Mouse (Mus musculus) ES-Bruce4 (cell line): Measurements from ENCODE around the gene Ubr1. TPM values are rescaled to one million over a fixed set of nuclear protein-coding genes. Genes with fewer than 3 reads are reported as not detected.

ENCODE experiments used
- H3K27ac ChIP-seq: 2 replicates; pipeline ENCODE4 v1.5.1; 2012; ENCODE audit warnings: low read length, inconsistent platforms; ENCODE audit not compliant: insufficient read depth
- H3K27me3 ChIP-seq: 2 replicates; pipeline ENCODE4 v1.6.1; 2012; ENCODE audit warnings: mild to moderate bottlenecking, low read length, inconsistent platforms; ENCODE audit not compliant: control insufficient read depth, poor library complexity, insufficient read depth, severe bottlenecking
- H3K36me3 ChIP-seq: 2 replicates; pipeline ENCODE4 v1.6.1; 2012; ENCODE audit warnings: inconsistent platforms, mild to moderate bottlenecking, low read length, moderate library complexity; ENCODE audit not compliant: control insufficient read depth, poor library complexity, insufficient read depth, severe bottlenecking
- H3K4me1 ChIP-seq: one replicate; pipeline ENCODE4 v1.8.1; 2011; ENCODE audit warnings: low read length; ENCODE audit not compliant: control insufficient read depth, insufficient read depth
- H3K4me3 ChIP-seq: 2 replicates; pipeline ENCODE4 v1.5.1; 2011; ENCODE audit warnings: low read depth, mild to moderate bottlenecking, low read length
- H3K9ac ChIP-seq: 2 replicates; pipeline ENCODE4 v1.6.1; 2012; ENCODE audit warnings: low read depth, mild to moderate bottlenecking, inconsistent platforms; ENCODE audit not compliant: poor library complexity, severe bottlenecking
- H3K9me3 ChIP-seq: replicated peaks from 2 replicates; pipeline ENCODE4 v1.6.1; 2012; ENCODE audit warnings: mild to moderate bottlenecking, low read length, inconsistent platforms; ENCODE audit not compliant: control insufficient read depth, poor library complexity, insufficient read depth, severe bottlenecking
- CTCF ChIP-seq: IDR thresholded peaks from one replicate; pipeline ENCODE4 v1.8.1; 2011; ENCODE audit warnings: low read depth, low read length
- EP300 ChIP-seq: IDR thresholded peaks from 2 replicates; pipeline ENCODE4 v1.6.1; 2011; ENCODE audit warnings: low read depth, low read length; ENCODE audit not compliant: insufficient read depth
- POLR2A ChIP-seq: IDR thresholded peaks from one replicate; pipeline ENCODE4 v1.8.1; 2011; ENCODE audit warnings: low read length; ENCODE audit not compliant: insufficient read depth
- polyA plus RNA-seq: library from polyadenylated mRNA; stranded (reverse); fragments of >200 nt; gene quantifications from 2 replicates; pipeline ENCODE4 v1.2.4, GENCODE M21; 2011; ENCODE audit warnings: low read depth; ENCODE audit not compliant: missing spikeins, insufficient read depth, insufficient read length

The Ubr1 gene
- polyA plus RNA-seq, 1 experiment: 29.5 TPM

- no peaks in the 10 kb centered on the region for H3K4me1 ChIP-seq
- H3K9me3 ChIP-seq: no peaks in the 10 kb centered on the region
- H3K36me3 ChIP-seq: peaks cover 2% of the 10 kb centered on the region; the same call in 1 of the 2 replicates
- TF ChIP-seq CTCF (no peak), EP300 (no peak), POLR2A (no peak)
- no peaks in the 10 kb centered on the region for H3K27me3 ChIP-seq
- no peak overlapping the region for H3K9ac ChIP-seq
- no peak overlapping the region for H3K27ac ChIP-seq
- H3K4me3 ChIP-seq: no peak overlapping the region
Measured at GRCm38 (mm10) chr2:120858131-120858530, 112.4 kb downstream of the Ubr1 start.

GRCm38 (mm10) chr2:120853151-120853550 lies 117.4 kb downstream of the Ubr1 start:
- no peak overlapping the region for H3K4me3 ChIP-seq
- H3K27ac ChIP-seq: no peak overlapping the region
- TF ChIP-seq EP300 (no peak), POLR2A (no peak)
- no peak overlapping the region for H3K9ac ChIP-seq
- no peaks in the 10 kb centered on the region for H3K9me3 ChIP-seq
- no peaks in the 10 kb centered on the region for H3K27me3 ChIP-seq
- H3K36me3 ChIP-seq: no peaks in the 10 kb centered on the region
- H3K4me1 ChIP-seq: no peaks in the 10 kb centered on the region

GRCm38 (mm10) chr2:120852626-120853025 lies 117.9 kb downstream of the Ubr1 start:
- no peaks in the 10 kb centered on the region for H3K4me1 ChIP-seq
- H3K27me3 ChIP-seq: no peaks in the 10 kb centered on the region
- H3K9ac ChIP-seq: no peak overlapping the region
- TF ChIP-seq CTCF (no peak), EP300 (no peak), POLR2A (no peak)
- H3K9me3 ChIP-seq: no peaks in the 10 kb centered on the region
- no peaks in the 10 kb centered on the region for H3K36me3 ChIP-seq
- H3K27ac ChIP-seq: no peak overlapping the region
- H3K4me3 ChIP-seq: no peak overlapping the region

GRCm38 (mm10) chr2:120850424-120851082 lies 120.0 kb downstream of the Ubr1 start, which contains the start of gene Ttbk2:
Gene Ttbk2 (minus strand): TSS chr2:120850604.
- Histone ChIP-seq H3K9me3 (no peaks in the 10 kb centered on the region), H3K27ac (no peak within 1 kb of the TSS), H3K27me3 (no peaks in the 10 kb centered on the region), H3K36me3 (no peaks in the 10 kb centered on the region), H3K9ac (peak within 1 kb of the TSS; percentile 70), H3K4me3 (peak within 1 kb of the TSS; percentile 94), H3K4me1 (no peaks in the 10 kb centered on the region)
- TF ChIP-seq CTCF: no peak

DNA sequence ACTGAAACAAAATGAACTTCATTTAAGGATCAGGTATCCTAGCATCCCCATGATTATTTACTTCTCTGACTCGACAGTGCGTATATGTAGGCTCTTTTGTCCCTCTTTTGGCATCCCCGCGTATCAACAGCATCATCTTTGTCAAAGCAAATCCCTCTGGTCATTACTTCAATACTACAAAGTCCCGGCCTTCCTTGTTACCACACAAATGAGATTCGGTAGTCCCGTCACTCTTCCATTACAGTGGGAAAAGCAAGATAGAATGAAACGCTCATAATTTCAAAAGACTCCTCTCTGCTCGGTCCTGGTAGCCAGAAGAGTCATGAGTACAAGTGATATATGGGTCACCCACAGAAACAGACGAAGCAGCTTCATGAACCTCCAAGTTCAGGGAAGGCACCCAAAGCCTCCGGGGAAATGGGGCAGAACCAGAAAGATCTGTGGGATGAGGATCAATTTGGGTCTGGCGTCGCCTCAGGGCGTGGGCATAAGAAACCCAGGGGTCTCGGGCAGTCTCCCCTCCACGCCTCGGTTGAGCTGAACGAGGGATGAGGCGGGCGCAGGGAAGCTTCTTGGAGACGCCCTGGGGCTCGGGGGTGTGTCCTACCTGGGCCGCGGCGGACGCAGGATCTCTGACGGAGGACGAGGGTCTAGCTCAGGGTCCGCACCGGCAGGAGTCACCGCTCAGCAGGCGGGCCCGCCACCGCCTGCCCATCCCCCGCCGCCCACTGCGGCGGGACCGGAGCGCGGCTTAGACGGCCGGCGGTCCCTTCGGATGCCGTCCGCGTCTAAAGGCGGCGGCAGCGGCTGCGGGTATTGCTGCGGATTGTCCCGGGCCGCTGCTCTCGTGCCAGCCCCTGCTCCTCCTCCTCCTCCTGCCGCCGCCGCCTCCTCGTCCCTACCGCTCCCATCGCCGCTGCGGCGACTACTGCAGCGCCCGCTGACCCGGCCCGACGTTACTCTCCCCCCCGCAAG lies 120.8 kb downstream of the Ubr1 start, which contains the start of gene Cdan1:
Gene Cdan1 (minus strand): TSS at position 680 of the 975 bp plus-strand sequence.
- H3K9me3 ChIP-seq: no peaks in the 10 kb centered on the region
- no peaks in the 10 kb centered on the region for H3K36me3 ChIP-seq
- no peak within 1 kb of the TSS for H3K27ac ChIP-seq
- H3K4me1 ChIP-seq: no peaks in the 10 kb centered on the region
- H3K9ac ChIP-seq: peak within 1 kb of the TSS; percentile 70
- TF ChIP-seq EP300 (no peak), POLR2A (no peak), CTCF (no peak)
- peak within 1 kb of the TSS; percentile 94 for H3K4me3 ChIP-seq
- H3K27me3 ChIP-seq: no peaks in the 10 kb centered on the region

GRCm38 (mm10) chr2:120845280-120845679 lies 125.2 kb downstream of the Ubr1 start:
- Histone ChIP-seq H3K36me3 (no peaks in the 10 kb centered on the region), H3K27me3 (no peaks in the 10 kb centered on the region), H3K9ac (no peak overlapping the region), H3K27ac (no peak overlapping the region), H3K4me1 (no peaks in the 10 kb centered on the region), H3K4me3 (no peak overlapping the region), H3K9me3 (no peaks in the 10 kb centered on the region)
- TF ChIP-seq EP300 (no peak), POLR2A (no peak), CTCF (no peak)
